Mouse (Mus musculus): ENCODE data around the gene Gna13.

DNA sequence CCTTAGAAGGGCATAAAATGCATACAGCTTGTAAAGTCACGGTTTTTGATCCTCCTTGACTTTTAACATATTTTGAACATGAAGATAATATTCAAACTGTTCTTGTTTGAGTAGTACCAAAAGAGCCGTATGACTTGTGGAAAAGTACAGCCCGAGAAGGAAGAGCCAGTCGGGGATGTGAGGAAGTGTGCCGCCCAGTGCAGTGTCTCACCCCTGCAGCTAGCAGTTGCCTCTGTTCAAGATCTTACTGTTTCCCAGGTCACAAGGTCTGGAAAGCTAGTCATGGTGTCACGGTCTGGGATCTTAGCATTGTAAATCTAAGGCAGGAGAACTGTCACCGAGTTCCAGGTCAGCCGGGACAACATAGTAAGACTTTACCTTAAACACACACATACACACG is 32.1 kb downstream of the Gna13 start:
- TF ChIP-seq GATA1 (IDR thresholded peaks at IDR 0.05; ENCODE audit: low read length) (no peak), TAL1 (IDR thresholded peaks at IDR 0.05; ENCODE audit: low read length) (no peak)
